ENCODE assay signal across 12 mouse cellular contexts in the genomic region with DNA sequence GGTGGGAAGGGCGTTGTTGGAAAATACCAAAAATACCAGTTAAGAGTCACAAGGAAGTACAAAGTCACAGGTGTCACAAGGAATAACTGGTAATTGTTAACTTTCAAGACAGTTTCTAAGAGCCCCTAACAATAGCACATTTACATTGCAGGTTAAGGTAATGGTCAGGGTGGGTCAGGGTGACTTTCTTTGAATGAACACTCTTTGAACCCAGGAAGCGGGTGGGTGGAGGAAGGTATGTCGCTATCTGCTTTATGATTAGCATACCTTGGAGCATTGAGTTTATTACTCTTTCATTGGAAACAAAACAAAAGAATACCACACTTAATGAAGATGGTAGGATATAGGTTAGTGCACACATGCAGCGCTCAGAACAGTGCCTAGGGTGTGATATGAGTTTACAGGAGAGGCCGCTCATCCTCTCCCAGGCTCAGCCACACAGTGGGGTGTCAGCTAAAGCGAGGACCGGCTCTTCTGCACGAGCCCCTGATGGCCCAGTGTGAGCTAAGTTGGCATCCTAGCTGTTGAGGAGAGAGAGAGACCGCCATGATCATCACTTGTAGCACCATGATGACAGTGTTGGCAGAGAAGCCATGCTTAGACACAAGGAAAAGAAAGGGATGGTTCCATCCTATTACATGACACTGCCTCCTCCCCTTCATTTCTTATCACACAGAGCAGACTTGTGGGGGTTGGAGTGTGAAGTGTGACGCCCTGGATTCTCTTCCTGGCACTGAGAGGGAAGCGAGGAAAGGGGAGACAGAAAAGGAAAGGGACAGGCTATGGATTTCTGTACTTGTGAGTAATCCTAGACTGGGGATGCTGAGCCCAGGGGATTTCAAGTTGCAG. TPM values are rescaled to one million over a fixed set of nuclear protein-coding genes. Genes with fewer than 3 reads are reported as not detected.
DNase-seq lines count a peak whose midpoint lies in the region.
"Had no signal": no experiment of that assay in that cellular context is flagged by ENCODE, and none has a peak within 500 bp of the region (broad histone marks: within the 10 kb centered on the region; RNA-seq: fewer than 3 reads in every experiment).

No protein-coding gene starts in this region.

- peak; percentile 52 for DNase-seq in spleen, adult 12 weeks (ENCODE audit: low spot score)
- DNase-seq in spleen, postnatal 4 days (ENCODE audit: low spot score in 2 of 2), result no peak
- DNase-seq in brain, adult 2 months (ENCODE audit: low read depth, low spot score), result peak; percentile 72
- DNase-seq in liver, result peak; percentile 79
- no peak for DNase-seq in adrenal gland, postnatal 36 days
- no peak for DNase-seq in ovary, postnatal 14 days (ENCODE audit: low spot score)
- no peak for DNase-seq in adrenal gland, postnatal 14 days
- DNase-seq: cerebellum, postnatal 10 days; gastrocnemius, postnatal 25 days; heart, postnatal 14 days; kidney, postnatal 14 days; thymus, postnatal 4 days had no signal

RNA-seq across cellular contexts. Expression of gene Zfp553, which starts 7.5 kb away (rescaled TPM):
- 10 to 100 TPM; 10.1 to 11.9 TPM for total RNA-seq in adrenal gland, postnatal 36 days (2021)
- 10.0 and 13.8 TPM in 2 replicates for total RNA-seq in adrenal gland, postnatal 14 days (2021)

RNA-seq across cellular contexts. Expression of gene Sept1, which starts 7.6 kb away (rescaled TPM):
- 1 to 10 TPM; 5.6 to 7.9 TPM for total RNA-seq in adrenal gland, postnatal 36 days (2021)
- total RNA-seq in adrenal gland, postnatal 14 days (2021), result 11.2 and 35.8 TPM in 2 replicates

RNA-seq across cellular contexts. Expression of gene Mylpf, which starts 16.7 kb away (rescaled TPM):
- total RNA-seq in adrenal gland, postnatal 36 days (2021), result 1 to 10 TPM; 1.9 to 2.7 TPM
- total RNA-seq in adrenal gland, postnatal 14 days (2021), result 4.3 and 4.9 TPM in 2 replicates

RNA-seq across cellular contexts. Expression of gene Tbc1d10b, which starts 17.1 kb away (rescaled TPM):
- total RNA-seq in adrenal gland, postnatal 36 days (2021), result 10 to 100 TPM; 40.7 to 48.4 TPM
- total RNA-seq in adrenal gland, postnatal 14 days (2021), result 38.9 and 45.6 TPM in 2 replicates

RNA-seq across cellular contexts. Expression of gene Zfp771, which starts 18.7 kb away (rescaled TPM):
- total RNA-seq in adrenal gland, postnatal 36 days (2021), result 10 to 100 TPM; 28.0 to 34.2 TPM
- 25.9 and 28.1 TPM in 2 replicates for total RNA-seq in adrenal gland, postnatal 14 days (2021)

Comparison
In these comparisons a context has a peak if more than half of its experiments do, and no peak if none do; other contexts are left out.
1. DNase-seq: peak in spleen, adult 12 weeks (single experiment), brain, adult 2 months (single experiment) and liver (single experiment); none in spleen, postnatal 4 days (0 of 2), adrenal gland, postnatal 36 days (0 of 2), ovary, postnatal 14 days (single experiment) and adrenal gland, postnatal 14 days (single experiment).